Mouse (Mus musculus) neutrophil, adult 5-6 weeks (primary cell): ENCODE data around the gene Adora3. TPM values are rescaled to one million over a fixed set of nuclear protein-coding genes. Genes with fewer than 3 reads are reported as not detected.
A peak's percentile ranks its signal among the peaks of the same experiment; 100 is the strongest.
"Not testable (repeated sequence)": the region's sequence is repeated elsewhere in the genome, so short reads cannot be mapped to it uniquely, and the experiment has no call there.

Experiments used
- ATAC-seq: fragments of 151-379, 151-347 bp; 2 replicates; pipeline ENCODE4 v1.8.0; 2017; ENCODE audit warnings: mild to moderate bottlenecking, moderate TSS enrichment; ENCODE audit not compliant: insufficient number of reproducible peaks, poor library complexity, low FRiP score, severe bottlenecking; ENCODE audit errors: extremely low read depth
- total RNA-seq: library from RNA; stranded (forward); fragments of 200-1000 nt; gene quantifications from 2 replicates; pipeline ENCODE4 v1.2.3, GENCODE M21; 2017

Adora3 gene
- total RNA-seq, 1 experiment from 2014 or later = 1.6 TPM

DNA sequence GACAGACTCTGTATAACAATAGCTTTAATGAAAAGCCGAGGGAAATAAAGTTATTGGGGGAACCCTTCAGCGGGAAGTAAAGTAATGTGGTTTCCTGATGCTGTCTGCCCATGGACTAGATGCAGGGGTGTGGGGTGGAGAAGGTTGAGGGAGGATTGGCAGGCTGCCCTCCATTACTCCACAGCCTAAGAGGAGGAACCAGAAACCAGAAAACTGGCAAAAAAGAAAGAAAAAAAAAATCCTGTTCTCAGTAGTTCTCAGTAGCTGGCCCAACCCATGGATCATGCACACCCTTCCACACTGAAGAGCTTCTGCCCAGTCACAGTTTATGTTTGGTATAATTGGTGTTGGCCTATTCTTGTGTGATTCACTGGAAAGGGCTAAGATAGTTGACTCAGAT is 27.7 kb downstream of the Adora3 start:
- no peak for ATAC-seq

DNA sequence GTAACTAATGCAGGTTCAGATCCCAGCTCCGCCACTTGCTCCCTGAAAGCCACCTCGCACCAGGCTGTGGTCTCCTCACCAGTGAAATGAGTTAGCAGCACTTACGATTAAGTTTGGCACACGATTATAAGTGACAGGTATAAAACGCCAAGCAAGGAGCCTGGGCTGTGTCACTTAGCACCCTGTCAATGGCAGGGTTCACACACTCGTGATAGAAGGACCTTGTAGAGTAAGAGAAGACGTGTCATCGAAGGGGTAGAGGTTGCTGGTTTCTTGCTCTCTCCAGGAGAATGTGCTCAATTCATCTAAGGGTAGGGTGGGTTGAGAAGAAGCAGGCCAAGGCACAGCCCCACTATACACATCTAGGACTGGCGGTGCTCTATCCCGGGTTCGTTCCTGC is 28.2 kb downstream of the Adora3 start:
- no peak for ATAC-seq

DNA sequence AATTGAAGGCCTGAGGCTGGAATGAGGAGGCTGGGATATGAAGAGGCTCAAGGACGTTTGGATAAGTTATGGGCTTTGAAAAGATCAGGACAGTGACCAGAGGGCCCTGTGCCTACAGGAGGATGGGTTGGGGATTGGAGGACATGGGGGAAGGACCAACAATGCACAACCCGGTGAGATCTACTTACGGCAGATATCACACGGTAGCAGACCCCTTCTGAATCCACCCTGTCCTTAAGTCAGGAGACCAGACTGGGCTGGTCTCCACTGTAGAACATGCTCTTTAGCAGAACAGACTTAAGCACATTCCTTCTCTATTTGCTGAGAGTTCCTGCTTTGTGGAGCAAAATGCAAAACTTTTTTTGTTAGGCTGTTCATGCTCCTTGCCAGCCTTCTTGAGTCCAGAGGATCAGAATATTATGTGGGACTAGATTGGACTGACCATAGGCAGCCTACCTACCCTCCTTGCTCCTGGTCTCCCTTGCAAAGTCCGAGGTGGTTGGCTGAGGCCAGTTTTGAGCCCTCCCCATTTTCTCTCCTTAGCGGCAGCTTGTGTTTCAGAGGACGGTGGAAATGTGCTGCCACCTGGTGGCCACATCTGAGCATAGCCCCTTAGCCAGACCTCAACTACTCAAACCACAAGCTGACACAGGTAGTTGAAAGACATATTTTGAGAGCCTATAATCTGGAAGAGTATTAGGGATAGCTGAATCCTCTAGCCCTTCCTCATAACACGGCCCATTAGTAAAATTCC is 28.9 kb downstream of the Adora3 start:
- ATAC-seq = peak; percentile 63

DNA sequence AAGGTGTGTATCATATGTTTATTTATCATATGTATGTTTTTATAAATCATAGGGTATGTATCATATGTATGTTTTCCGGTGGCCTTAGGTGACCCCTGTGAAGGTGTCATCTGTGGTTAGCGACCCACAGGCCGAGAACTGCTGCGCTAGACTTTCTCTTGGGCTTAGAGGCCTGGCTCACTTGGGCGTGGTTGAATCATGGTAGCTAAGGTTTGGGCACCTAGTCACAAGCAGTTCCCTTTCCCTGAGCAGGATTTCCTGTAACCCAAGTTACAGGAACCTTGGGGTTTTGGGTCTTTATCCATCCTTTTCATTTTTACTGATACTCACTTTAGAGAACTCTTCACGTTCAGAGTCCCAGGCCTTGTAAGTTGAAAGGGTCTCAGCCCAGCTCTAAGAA is 29.6 kb downstream of the Adora3 start:
- no peak for ATAC-seq

DNA sequence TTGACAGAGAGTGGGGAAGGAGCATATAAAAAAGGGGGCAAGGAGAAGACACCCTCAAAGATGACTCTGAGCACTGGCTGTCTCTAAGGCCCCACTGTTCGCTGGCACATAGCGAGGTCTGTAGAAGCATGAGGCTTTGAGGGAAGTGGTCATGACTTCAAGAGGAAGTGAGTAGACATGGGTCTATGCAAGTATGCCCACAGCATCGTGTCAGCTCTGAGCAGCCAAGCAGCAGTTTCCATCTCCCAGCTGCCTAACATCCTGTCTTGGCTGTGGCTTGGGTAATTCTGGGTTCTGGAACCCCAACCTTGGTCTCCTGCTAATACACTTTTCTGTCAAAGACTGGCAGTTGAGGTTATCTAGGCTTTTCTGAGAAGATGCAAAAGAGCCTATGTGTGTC is 30.1 kb downstream of the Adora3 start:
- peak; percentile 88 for ATAC-seq

DNA sequence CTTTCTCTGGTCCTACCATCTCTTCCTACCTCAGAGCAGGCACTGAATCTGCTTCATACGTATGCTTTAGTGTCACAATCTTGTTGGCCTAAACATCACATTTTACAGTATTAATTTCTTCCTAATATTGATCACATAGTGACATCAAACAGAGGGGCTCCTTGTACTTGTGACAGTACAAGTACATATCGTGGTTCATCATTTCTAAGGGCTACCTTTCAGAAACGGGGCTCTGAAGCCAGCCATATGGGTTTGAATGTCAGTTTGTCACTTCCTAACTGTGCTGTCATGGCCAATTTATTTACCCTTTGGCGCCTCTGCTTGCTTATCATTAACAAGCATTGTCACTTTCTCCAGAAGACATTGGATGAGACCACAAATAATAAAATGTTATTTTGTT is 30.8 kb downstream of the Adora3 start:
- ATAC-seq = no peak

DNA sequence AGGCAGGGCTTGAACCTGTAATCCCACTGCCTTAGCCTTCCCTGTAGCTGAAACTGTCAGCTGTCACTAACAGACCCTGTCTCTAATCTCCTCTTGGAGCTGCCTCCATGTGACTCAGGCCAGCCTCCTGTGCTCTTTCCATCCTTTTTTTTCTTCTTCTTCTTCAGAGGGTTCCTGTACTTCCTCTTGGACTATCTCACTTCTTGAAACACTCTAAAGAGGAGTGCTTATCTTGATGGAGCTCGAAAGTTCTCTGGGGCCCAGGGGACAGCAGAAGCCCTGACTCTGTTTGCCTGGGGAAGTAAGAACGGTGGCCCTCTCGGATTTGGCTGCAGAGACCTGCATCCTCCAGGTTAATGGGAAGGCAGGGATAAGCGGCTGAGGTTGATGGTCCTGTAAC is 33.6 kb downstream of the Adora3 start:
- no peak for ATAC-seq

DNA sequence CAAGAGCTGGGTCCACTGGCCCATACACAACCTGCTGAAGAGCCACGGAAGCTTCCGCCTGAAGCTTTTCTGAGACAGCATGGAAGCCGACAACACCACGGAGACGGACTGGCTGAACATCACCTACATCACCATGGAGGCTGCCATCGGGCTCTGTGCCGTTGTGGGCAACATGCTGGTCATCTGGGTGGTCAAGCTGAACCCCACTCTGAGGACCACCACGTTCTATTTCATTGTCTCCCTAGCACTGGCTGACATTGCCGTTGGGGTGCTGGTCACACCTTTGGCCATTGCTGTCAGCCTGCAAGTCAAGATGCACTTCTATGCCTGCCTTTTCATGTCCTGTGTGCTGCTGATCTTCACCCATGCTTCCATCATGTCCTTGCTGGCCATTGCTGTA is 34.1 kb downstream of the Adora3 start:
- ATAC-seq = no peak

DNA sequence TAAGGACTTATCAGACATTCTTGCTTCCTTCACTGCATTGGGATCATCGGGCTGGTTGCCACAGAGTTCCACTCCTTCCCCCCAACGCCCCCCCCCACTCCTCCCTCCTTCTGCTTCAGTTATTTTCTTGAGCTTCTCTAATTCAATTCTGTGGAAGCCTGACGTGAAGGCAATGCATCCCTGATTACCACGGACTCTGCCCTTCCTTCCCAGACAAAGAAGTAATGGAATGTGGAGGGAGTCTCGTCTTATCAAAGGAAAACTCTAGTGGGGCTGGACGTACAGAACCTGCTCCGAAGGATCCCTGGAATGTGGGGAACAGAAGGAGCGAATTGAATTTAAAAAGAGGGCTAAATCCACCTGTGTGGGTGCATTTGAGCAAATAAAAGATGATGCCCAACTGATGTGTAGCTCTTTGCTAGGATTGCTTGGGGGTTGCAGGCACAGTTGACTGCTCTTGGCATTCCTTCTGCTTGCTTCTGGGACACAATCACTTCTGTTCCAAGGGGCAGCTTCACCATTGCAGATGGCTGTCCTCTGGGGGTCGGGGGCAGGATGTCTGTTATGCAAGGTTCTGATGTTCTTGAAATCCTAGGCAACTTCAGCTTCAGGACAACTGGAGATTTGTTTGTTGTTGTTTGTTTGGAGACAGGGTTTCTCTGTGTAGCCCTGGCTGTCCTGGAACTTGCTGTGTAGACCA is 37.4 kb downstream of the Adora3 start:
- ATAC-seq = no peak

DNA sequence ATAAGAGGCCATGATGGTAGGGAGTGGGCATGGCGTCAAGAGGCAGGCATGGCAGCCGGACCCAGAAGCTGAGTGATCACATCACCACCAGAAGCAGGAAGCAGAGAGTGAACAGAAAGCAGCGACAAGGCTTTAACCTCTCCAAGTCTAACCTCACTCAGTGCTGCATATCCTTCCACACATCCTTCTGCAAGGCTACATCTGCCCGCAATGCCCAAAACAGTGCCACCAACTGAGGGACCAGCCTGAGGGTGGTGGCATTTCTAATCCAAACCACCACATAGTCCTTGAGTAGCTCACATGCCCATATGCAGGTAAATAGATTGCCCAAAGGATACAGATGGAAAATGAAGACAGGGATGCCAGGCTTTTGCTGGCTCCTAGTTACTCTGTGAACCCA is 38.3 kb downstream of the Adora3 start:
- no peak for ATAC-seq

DNA sequence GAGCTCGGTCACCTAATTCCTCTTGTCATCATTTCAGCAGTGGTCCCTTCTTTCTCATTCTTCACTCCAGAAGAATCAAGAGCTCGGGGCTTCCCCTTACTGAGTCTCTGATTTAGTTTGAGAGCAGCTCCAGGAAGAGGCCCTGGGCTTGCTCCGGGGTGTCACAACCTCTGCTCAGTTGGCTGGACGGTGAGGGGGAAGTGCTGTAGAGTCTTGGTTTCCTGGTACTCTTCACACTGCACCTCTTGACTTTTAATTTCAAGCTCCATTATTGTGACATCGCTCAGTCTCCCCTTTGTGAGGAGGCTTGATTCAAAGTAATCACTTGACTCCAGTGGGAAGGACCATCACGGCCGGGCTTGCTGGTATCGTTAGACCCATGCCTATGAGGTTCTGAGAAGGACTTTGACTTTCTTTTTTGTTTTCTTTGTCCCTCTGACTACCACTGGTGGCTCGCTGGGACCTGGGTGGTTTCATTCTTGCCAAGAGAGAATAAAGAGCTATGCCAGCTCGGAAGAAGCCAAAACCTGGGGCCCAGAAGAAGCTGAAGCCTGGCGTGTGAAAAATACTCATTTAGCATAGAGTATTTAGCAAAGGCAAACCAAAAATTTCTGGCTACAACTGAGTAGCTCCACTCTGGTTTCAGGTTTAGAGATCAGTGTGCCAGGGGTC is 40.0 kb downstream of the Adora3 start:
- peak; percentile 88 for ATAC-seq

DNA sequence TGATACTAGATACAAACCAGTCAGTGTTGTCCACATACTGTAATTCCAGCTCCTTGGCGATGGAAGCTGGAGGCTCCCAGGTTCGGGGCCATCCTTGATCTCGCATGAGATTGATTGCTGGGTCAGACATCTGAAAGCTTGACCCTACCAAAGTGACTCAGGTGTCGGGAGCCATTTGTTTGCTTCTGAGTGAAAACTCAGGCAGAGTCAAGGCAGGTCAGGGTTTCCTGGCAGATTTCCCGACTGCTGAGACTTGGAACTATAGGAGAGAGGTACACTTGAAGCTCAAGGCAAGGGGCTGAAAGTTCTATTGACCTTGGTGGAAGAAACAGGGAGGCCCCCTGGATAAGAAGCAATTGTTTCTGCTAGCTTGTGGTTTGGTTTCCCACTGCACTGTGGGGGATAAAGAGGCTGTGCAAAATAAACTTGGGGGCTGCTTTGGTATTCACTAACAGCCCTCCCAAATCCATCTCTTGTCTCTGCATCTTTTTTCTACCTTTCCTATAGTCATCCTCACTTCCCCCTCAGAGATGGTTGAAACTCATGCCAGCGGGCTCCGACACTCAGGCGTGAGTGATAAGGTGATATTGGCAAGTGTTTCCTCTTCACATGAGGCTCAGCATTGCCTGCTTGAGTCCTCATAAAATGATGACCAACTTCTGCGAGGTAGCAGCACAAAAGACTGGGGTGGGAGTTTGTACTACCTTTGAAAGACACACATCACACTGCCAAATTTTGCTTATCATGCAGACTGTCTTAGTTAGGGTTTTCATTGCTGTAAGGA is 41.6 kb downstream of the Adora3 start:
- ATAC-seq = no peak

DNA sequence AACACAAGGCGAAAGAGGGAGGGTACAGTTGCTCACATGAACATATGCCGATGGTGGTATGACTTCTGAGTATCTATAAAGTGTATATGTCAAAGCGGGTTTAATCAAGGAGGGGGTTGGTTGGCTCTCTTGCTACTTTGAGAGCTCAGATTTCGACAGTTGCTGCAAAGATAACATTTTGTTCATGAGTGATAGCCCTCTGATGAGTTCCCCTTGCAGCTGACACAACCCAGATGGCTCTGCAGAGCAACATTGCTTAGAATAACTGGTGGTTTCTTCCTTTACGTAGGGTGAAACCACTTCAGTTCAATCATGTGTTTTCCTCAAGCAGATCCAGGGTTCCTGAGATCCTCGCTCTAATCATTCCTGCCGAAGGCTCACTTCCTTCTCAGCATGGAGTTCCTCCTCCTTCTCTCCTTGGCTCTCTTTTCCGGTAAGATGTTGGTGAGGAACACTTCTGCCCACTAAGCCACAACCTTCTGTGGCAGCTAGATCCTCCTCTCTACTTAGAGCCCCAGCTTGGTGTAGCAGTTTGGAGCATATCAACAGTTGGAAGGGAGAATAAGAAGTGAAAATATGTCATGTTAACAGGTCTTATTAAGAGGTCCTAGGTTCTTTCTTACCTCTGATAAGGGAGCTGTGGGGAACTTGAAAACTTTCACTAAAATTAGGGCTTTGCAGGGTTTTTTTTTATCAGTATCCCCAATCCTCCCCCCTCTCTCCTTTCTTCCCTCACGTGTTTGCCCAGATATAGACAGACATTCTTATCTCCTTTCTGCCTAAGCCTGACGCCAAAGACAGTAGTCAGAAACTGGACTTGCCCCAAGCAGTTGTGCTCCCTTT is 43.4 kb downstream of the Adora3 start:
- ATAC-seq = no peak

DNA sequence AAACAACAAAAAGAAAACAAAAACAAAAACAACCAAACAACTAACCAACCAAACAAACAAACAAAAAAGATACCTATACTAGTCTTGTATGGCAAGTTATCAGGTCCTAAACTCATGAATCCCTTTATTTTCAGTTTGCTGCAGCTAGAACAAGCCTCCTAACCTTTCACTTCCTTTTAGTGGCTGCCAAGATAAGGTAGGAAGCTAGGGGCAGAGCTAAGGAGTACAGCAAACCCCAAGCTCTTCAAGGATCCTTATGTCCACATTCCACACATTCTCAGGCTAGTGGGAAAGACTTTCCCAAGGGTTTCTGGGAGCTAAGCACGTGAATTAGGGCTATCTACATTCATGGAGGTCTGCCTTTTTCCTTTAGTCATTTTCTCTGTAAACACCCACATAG is 44.6 kb downstream of the Adora3 start:
- no peak for ATAC-seq

DNA sequence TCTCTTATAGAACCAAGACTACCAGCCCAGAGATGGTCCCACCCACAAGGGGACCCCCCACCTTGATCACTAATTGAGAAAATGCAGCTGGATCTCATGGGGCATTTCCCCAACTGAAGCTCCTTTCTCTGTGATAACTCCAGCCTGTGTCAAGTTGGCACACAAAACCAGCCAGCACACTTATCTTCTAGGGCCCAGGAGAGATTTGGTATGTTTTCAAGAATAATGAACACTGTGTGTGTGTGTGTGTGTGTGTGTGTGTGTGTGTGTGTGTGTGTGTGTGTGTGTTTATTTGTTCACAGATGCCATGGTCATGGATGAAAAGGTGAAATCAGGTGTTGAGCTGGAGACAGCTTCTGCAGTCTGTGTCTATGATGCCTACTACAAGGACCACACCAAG is 45.8 kb downstream of the Adora3 start:
- not testable (repeated sequence) for ATAC-seq

DNA sequence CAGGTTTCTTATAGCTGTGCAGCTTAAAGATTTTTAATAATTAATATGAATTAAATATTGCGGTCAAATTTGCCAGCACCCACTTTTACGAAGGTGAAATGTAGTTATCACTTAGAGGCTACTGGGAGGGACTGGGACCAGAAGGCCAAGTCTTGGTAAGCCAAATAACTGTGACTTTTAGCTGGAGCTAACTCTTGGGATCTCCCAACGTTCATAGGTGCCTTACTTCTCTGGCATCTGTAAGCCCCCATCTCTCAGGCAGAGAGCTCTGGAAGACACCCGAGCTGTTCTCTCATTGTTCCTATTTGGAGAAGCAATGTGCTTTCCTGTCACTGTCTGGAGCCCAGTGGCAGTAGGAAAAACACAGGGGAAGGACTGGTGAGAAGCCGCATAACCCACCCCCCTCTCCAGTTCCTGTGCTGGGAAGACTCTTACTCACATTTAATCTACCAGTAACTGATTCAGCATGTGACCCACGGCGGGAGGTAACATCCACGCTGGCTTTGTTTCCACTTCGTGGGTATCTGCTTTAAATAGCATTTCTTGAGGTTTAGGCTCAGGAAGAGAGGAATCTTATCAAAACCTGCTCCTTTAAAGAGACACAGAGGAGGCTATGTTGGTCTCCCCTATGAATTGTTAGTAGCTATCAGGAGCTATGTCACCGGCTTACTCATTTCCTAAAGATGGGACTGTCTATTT is 47.1 kb downstream of the Adora3 start:
- ATAC-seq = no peak

DNA sequence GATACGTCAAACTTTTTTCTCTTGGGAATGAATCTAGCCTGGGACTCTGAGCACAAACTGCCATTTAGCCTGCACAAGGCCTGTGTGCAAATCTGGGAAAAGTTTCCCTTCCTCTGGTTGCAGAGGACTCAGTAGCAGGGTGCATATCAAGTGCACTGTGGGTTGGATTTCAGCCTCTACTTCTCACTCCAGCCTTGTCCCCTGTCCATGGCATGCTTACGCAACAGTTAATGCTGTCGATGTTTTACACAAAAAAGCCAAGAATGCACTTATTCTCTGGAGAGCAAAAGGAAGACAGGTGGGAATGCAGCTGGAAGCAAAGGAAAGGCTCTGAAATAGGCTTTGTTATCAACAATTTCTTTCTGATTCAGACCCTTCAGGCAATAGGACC is 47.7 kb downstream of the Adora3 start:
- ATAC-seq = no peak

DNA sequence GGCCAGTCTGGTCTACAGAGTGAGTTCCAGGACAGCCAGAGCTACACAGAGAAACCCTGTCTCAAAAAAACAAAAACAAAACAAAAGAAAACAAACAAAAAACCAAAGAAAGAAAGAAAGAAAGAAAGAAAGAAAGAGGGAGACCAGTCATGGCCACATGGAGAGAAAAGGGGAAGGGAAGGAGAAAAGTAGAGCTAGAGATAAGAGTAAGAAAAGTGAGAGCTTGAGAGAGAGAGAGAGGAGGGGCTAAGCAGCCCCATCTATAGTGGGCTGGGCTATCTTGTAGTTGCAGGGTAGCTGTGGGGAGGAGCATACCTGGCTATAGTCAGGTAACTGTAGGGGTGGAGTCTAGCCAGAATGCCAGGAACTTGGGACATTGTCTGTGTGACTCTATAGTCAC is 50.1 kb downstream of the Adora3 start:
- ATAC-seq = not testable (repeated sequence)
